Mouse (Mus musculus): ENCODE measurements around the gene Sprr2a3. TPM values are rescaled to one million over a fixed set of nuclear protein-coding genes. Genes with fewer than 3 reads are reported as not detected.
"Not testable (repeated sequence)": the region's sequence is repeated elsewhere in the genome, so short reads cannot be mapped to it uniquely, and the experiment has no call there.

The Sprr2a3 gene
- polyA plus RNA-seq, 1 experiment from 2014 or later, result not detected

GRCm38 (mm10) chr3:92274018-92274417 lies 11.2 kb upstream of the Sprr2a3 start:
- H3K9ac ChIP-seq, result not testable (repeated sequence)
- no CpG with 5 or more reads among the region's 1 CpGs for WGBS

GRCm38 (mm10) chr3:92279663-92280062 lies 5.6 kb upstream of the Sprr2a3 start:
- H3K4me3 ChIP-seq; H3K9me3 ChIP-seq (replicated peaks); H3K4me2 ChIP-seq (replicated peaks); H3K27me3 ChIP-seq; H3K9ac ChIP-seq; H3K4me1 ChIP-seq; H3K36me3 ChIP-seq; H3K27ac ChIP-seq: not testable (repeated sequence)
- ATAC-seq (ENCODE audit: low FRiP score), result 0 out of 2 replicates have a peak, but pooled peaks have one; percentile 38

More at GRCm38 (mm10) chr3:92274018-92274417, 11.2 kb upstream of the Sprr2a3 start:
- H3K4me1 ChIP-seq; H3K9me3 ChIP-seq (replicated peaks); H3K36me3 ChIP-seq; H3K27ac ChIP-seq; H3K4me3 ChIP-seq; H3K27me3 ChIP-seq; H3K4me2 ChIP-seq (replicated peaks); ATAC-seq (ENCODE audit: low FRiP score): not testable (repeated sequence)

DNA sequence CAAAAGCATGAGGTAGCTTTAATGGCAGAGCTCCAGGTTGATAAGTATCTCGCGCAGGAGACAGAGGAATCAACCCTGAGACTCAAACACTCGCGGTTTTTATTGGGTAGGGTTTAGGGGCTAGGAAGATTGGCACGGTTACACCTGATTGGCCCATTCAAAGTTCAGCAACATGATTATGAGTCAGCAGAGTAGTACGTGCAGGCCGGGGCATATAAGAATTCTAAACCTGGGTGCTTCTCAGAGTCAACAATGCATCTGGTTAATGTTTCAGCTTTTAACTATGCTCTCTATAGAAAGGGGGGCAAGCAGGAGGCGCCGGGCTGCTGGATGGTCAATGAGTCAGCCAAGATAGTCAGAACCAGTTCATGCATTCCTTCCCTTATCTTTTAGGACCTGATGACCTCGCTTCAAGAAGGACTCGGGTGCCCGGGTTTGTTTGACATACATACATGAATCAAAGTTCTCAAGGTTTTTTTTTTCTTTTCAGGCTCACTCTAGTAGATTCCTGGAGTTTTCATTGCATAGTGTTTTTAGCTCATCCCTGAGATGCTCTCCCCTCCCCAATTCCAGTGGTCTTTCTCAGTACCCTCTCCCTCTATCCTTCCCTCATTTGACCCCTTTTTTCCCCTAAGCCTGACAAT lies 4.1 kb upstream of the Sprr2a3 start:
- not testable (repeated sequence) for H3K4me2 ChIP-seq (replicated peaks); H3K27me3 ChIP-seq; H3K36me3 ChIP-seq; H3K4me1 ChIP-seq; H3K4me3 ChIP-seq; H3K9ac ChIP-seq; H3K27ac ChIP-seq; H3K9me3 ChIP-seq (replicated peaks); ATAC-seq (ENCODE audit: low FRiP score)
- WGBS, result 75% methylated on average over 5 of the region's 12 CpGs

DNA sequence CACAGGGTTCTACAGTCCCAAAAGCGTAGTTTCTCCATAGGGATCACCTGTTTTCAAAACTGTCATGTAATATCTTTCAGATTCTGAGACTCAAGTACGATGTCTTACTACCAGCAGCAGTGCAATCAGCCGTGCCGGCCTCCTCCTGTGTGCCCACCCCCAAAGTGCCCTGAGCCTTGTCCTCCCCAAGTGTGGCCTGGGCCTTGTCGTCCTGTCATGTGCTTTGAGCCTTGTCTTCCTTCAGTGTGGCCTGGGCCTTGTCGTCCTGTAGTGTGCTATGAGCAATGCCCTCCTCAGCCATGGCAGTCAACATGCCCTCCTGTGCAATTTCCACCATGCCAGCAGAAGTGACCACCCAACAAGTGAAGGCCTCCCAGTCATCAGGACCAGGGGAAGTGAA lies 3.3 kb downstream of the Sprr2a3 start:
- WGBS, result 63% methylated on average over 3 of the region's 6 CpGs
- not testable (repeated sequence) for H3K4me2 ChIP-seq (replicated peaks); ATAC-seq (ENCODE audit: low FRiP score); H3K4me3 ChIP-seq; H3K9ac ChIP-seq; H3K27me3 ChIP-seq; H3K27ac ChIP-seq; H3K9me3 ChIP-seq (replicated peaks); H3K36me3 ChIP-seq; H3K4me1 ChIP-seq

GRCm38 (mm10) chr3:92307406-92307805 lies 22.2 kb downstream of the Sprr2a3 start:
- ATAC-seq (ENCODE audit: low FRiP score), result no peak
- 93% methylated on average over 1 of the region's 1 CpGs for WGBS

DNA sequence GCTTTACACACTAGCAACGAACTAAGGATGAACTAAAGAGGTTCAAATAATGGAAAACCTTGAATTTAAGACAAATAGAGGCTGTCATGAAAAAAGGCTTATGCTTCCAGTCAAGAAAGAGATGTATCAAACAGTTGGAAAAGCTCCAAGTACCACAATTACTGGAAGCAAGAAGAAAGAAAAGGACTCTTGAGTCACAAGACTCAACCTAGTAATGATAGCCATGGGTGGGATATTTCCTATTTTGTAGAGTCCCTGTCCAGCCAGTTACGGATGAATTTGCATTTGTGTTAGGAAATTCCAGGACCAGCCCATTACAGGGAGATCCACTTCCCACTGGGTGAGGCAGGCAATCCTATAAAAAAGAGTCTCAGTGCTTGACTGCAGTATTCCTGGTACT lies 31.1 kb downstream of the Sprr2a3 start, which contains the start of gene Sprr2b:
Gene Sprr2b (plus strand): TSS at position 301 of the 400 bp plus-strand sequence.
- 80% methylated on average over 2 of the region's 2 CpGs for WGBS

More at GRCm38 (mm10) chr3:92307406-92307805, 22.2 kb downstream of the Sprr2a3 start:
- Histone ChIP-seq H3K9ac (no peak overlapping the region), H3K27ac (no peak overlapping the region), H3K4me1 (no peaks in the 10 kb centered on the region), H3K4me3 (no peak overlapping the region), H3K9me3 (replicated peaks) (no peaks in the 10 kb centered on the region), H3K36me3 (no peaks in the 10 kb centered on the region), H3K4me2 (replicated peaks) (no peak overlapping the region), H3K27me3 (no peaks in the 10 kb centered on the region)

DNA sequence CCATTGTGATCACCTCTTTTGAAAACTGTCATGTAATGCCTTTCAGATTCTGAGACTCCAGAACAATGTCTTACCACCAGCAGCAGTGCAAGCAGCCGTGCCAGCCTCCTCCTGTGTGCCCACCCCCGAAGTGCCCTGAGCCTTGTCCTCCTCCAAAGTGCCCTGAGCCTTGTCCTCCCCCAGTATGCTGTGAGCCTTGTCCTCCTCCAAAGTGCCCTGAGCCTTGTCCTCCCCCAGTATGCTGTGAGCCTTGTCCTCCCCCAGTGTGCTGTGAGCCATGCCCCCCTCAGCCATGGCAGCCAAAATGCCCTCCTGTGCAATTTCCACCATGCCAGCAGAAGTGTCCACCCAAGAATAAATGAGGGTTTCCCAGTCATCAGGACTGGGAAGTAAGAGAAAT lies 32.2 kb downstream of the Sprr2a3 start:
- Histone ChIP-seq H3K4me1 (no peaks in the 10 kb centered on the region), H3K27ac (no peak overlapping the region), H3K36me3 (no peaks in the 10 kb centered on the region), H3K4me3 (no peak overlapping the region), H3K27me3 (no peaks in the 10 kb centered on the region), H3K9me3 (replicated peaks) (no peaks in the 10 kb centered on the region), H3K4me2 (replicated peaks) (no peak overlapping the region), H3K9ac (no peak overlapping the region)
- WGBS, result 62% methylated on average over 2 of the region's 2 CpGs
- ATAC-seq (ENCODE audit: low FRiP score), result no peak

More for the DNA sequence above, 31.1 kb downstream of the Sprr2a3 start, which contains the start of gene Sprr2b:
- no peak within 1 kb of the TSS for H3K4me3 ChIP-seq
- H3K36me3 ChIP-seq, result no peaks in the 10 kb centered on the region
- H3K4me2 ChIP-seq (replicated peaks), result no peak within 1 kb of the TSS
- H3K27ac ChIP-seq, result no peak within 1 kb of the TSS
- H3K4me1 ChIP-seq, result no peaks in the 10 kb centered on the region
- no peaks in the 10 kb centered on the region for H3K27me3 ChIP-seq
- no peak for ATAC-seq (ENCODE audit: low FRiP score)
- no peaks in the 10 kb centered on the region for H3K9me3 ChIP-seq (replicated peaks)
- H3K9ac ChIP-seq, result no peak within 1 kb of the TSS

DNA sequence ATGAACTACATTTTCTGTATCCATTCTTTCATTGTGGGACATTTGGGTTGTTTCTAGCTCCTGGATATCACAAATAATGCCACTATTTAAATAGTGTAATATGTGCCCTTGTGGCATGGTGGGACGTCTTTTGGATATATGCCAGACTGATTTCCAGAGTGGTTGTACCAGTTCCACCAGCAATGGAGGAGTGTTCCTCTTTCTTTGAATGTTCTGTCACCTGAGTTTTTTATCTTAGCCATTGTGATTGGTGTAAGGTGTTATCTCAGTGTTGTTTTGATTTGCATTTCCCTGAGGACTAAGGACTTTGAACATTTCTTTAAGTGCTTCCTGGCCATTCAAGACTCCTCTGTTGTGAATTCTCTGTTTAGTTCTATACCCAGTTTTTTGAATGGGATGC lies 51.1 kb downstream of the Sprr2a3 start:
- no peaks in the 10 kb centered on the region for H3K4me1 ChIP-seq
- no peak overlapping the region for H3K4me3 ChIP-seq
- no peak overlapping the region for H3K4me2 ChIP-seq (replicated peaks)
- H3K27me3 ChIP-seq, result no peaks in the 10 kb centered on the region
- ATAC-seq (ENCODE audit: low FRiP score), result no peak
- H3K27ac ChIP-seq, result no peak overlapping the region
- no peak overlapping the region for H3K9ac ChIP-seq
- H3K36me3 ChIP-seq, result no peaks in the 10 kb centered on the region
- no peaks in the 10 kb centered on the region for H3K9me3 ChIP-seq (replicated peaks)
- whole genome bisulfite sequencing, result 81% methylated on average over 1 of the region's 1 CpGs

DNA sequence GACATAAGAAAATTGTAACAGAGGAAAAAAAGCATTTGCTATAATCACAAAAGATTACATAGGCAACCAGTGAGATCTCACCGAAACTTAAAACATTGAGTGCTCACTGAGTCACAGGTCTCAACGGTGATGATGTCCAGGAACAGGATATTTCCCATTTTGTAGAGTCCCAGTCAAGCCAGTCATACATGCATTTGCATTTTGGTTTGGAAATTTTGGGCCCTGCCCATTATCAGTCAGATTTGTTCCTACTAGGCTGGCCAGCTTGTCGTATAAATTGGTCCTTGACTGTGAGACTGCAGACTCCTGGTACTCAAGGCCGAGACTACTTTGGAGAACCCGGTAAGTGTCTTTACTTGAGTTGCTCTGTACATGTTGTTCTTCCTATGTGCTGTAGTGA lies 53.6 kb downstream of the Sprr2a3 start, which contains the start of gene Sprr2d:
Gene Sprr2d (plus strand): TSS at position 301 of the 400 bp plus-strand sequence.
- ATAC-seq (ENCODE audit: low FRiP score), result no peak
- Histone ChIP-seq H3K4me2 (replicated peaks) (no peak within 1 kb of the TSS), H3K4me1 (no peaks in the 10 kb centered on the region), H3K9me3 (replicated peaks) (no peaks in the 10 kb centered on the region), H3K27me3 (no peaks in the 10 kb centered on the region), H3K36me3 (no peaks in the 10 kb centered on the region), H3K9ac (no peak within 1 kb of the TSS), H3K27ac (no peak within 1 kb of the TSS), H3K4me3 (no peak within 1 kb of the TSS)
- WGBS, result 86% methylated on average over 5 of the region's 5 CpGs

Other genes starting within 250 kb of the Sprr2a3 start
- 7.0 and 8.0 TPM in 2 replicates for gene Lor, start 202.3 kb upstream of the Sprr2a3 start, polyA plus RNA-seq (2016; fragmentation: Nextera tagmentation; extraction: Ambion mirVana)
- not detected in 2 replicates for gene Prr9, start 161.5 kb upstream of the Sprr2a3 start, polyA plus RNA-seq (2016; fragmentation: Nextera tagmentation; extraction: Ambion mirVana)
- not detected in 2 replicates for gene Lelp1, start 142.7 kb upstream of the Sprr2a3 start, polyA plus RNA-seq (2016; fragmentation: Nextera tagmentation; extraction: Ambion mirVana)
- gene Sprr2a1, start 69.6 kb upstream of the Sprr2a3 start, polyA plus RNA-seq (2016; fragmentation: Nextera tagmentation; extraction: Ambion mirVana), result not detected in 2 replicates
- 0.34 and 0.80 TPM in 2 replicates for gene Sprr2a2, start 69.5 kb upstream of the Sprr2a3 start, polyA plus RNA-seq (2016; fragmentation: Nextera tagmentation; extraction: Ambion mirVana)
- 2.5 TPM in 2 replicates for gene Sprr2b, start 31.2 kb downstream of the Sprr2a3 start, polyA plus RNA-seq (2016; fragmentation: Nextera tagmentation; extraction: Ambion mirVana)
- not detected in 2 replicates for gene Sprr2d, start 53.7 kb downstream of the Sprr2a3 start, polyA plus RNA-seq (2016; fragmentation: Nextera tagmentation; extraction: Ambion mirVana)
- not detected in 2 replicates for gene Sprr2e, start 66.7 kb downstream of the Sprr2a3 start, polyA plus RNA-seq (2016; fragmentation: Nextera tagmentation; extraction: Ambion mirVana)
- not detected in 2 replicates for gene Sprr2f, start 79.8 kb downstream of the Sprr2a3 start, polyA plus RNA-seq (2016; fragmentation: Nextera tagmentation; extraction: Ambion mirVana)
- gene Sprr2h, start 100.3 kb downstream of the Sprr2a3 start, polyA plus RNA-seq (2016; fragmentation: Nextera tagmentation; extraction: Ambion mirVana), result not detected in 2 replicates
- not detected in 2 replicates for gene Sprr2i, start 122.6 kb downstream of the Sprr2a3 start, polyA plus RNA-seq (2016; fragmentation: Nextera tagmentation; extraction: Ambion mirVana)
- gene Sprr2j-ps, start 132.7 kb downstream of the Sprr2a3 start, polyA plus RNA-seq (2016; fragmentation: Nextera tagmentation; extraction: Ambion mirVana), result not detected in 2 replicates
- gene Gm9774, start 144.0 kb downstream of the Sprr2a3 start, polyA plus RNA-seq (2016; fragmentation: Nextera tagmentation; extraction: Ambion mirVana), result 8.3 and 10.0 TPM in 2 replicates
- not detected in 2 replicates for gene Sprr2k, start 147.2 kb downstream of the Sprr2a3 start, polyA plus RNA-seq (2016; fragmentation: Nextera tagmentation; extraction: Ambion mirVana)
- not detected in 2 replicates for gene Sprr1b, start 153.4 kb downstream of the Sprr2a3 start, polyA plus RNA-seq (2016; fragmentation: Nextera tagmentation; extraction: Ambion mirVana)
- gene Sprr3, start 173.3 kb downstream of the Sprr2a3 start, polyA plus RNA-seq (2016; fragmentation: Nextera tagmentation; extraction: Ambion mirVana), result not detected in 2 replicates
- gene Sprr1a, start 200.5 kb downstream of the Sprr2a3 start, polyA plus RNA-seq (2016; fragmentation: Nextera tagmentation; extraction: Ambion mirVana), result not detected in 2 replicates
- not detected in 2 replicates for gene Sprr4, start 215.1 kb downstream of the Sprr2a3 start, polyA plus RNA-seq (2016; fragmentation: Nextera tagmentation; extraction: Ambion mirVana)
- gene 2310046K23Rik, start 249.1 kb downstream of the Sprr2a3 start, polyA plus RNA-seq (2016; fragmentation: Nextera tagmentation; extraction: Ambion mirVana), result not detected in 2 replicates

Measured in hindbrain, embryonic 12.5 days (tissue).